In the genomic region with DNA sequence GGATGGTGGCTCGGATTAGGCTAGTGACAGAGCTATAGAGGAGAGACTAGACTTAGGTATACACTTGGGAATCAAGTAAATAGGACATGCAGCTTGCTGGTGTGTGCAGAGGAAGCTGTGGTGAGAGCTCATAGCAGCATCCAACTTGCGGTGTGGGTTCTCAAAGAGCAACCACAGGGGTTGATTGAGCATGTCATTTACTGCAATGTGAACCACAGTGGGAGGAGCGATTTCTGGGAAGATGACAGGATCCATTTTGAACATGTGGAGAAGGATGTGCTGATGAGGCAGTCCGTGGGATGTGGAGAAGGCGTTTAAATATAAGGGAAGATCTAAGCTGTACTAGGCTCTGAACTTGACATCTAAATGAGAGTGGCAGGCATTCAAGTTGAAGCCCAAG, we compare ENCODE assay signal across 22 mouse cellular contexts.
A peak's percentile ranks its signal among the peaks of the same experiment; 100 is the strongest.
DNase-seq lines count a peak whose midpoint lies in the region; ATAC-seq and TF ChIP-seq lines count a peak whose summit lies in the region.
"Had no signal": no experiment of that assay in that cellular context is flagged by ENCODE, and none has a peak within 500 bp of the region (broad histone marks: within the 10 kb centered on the region; RNA-seq: fewer than 3 reads in every experiment).

No protein-coding gene starts in this region.

- H3K27ac ChIP-seq in intestine, postnatal 0 days (ENCODE audit: low read depth, low read length): no peak overlapping the region
- H3K27ac ChIP-seq: heart, adult 2 months; heart, embryonic 15.5 days; hindbrain, postnatal 0 days; layer of hippocampus, adult 2 months; limb, embryonic 15.5 days had no signal

- no peak for TF ChIP-seq CTCF in intestine, postnatal 0 days (IDR thresholded peaks at IDR 0.05; ENCODE audit: low read depth)

- no peaks in the 10 kb centered on the region for H3K4me1 ChIP-seq in intestine, postnatal 0 days (replicated peaks; ENCODE audit: control insufficient read depth, insufficient read depth, low read length)
- H3K4me1 ChIP-seq: heart, embryonic 15.5 days; limb, embryonic 15.5 days had no signal

- peak; percentile 90 to 91 for ATAC-seq in hematopoietic stem cell, adult 5-6 weeks (replicated peaks in 1 of 2; ENCODE audit: insufficient read depth in 1 of 2, low FRiP score in 2 of 2, low TSS enrichment in 1 of 2, low read depth in 1 of 2, poor library complexity in 2 of 2, severe bottlenecking in 2 of 2)
- ATAC-seq in intestine, postnatal 0 days: no peak
- ATAC-seq: hindbrain, postnatal 0 days; lung, postnatal 0 days; Patski had no signal

- no peaks in the 10 kb centered on the region for H3K27me3 ChIP-seq in intestine, postnatal 0 days (replicated peaks; ENCODE audit: control insufficient read depth, insufficient read depth, low read length)
- H3K27me3 ChIP-seq: heart, embryonic 15.5 days; limb, embryonic 15.5 days; Patski had no signal

- DNase-seq in thymus, postnatal 0 days (ENCODE audit: low spot score): peak; percentile 17
- no peak for DNase-seq in thymus, postnatal 14 days
- DNase-seq in c-Kit-positive CD71-negative TER-119-negative erythroid progenitor cells, embryonic 14.5 days (ENCODE audit: low read depth): peak; percentile 9
- peak; percentile 4 for DNase-seq in naive thymus-derived CD4-positive, alpha-beta T cell, adult 2 months (ENCODE audit: low read depth)
- DNase-seq in embryo, embryonic 10 days (ENCODE audit: low spot score): no peak
- no peak for DNase-seq in right cerebral cortex, postnatal 36 days (ENCODE audit: low spot score in 2 of 2)
- DNase-seq: adrenal gland, postnatal 25 days; B cell, adult 2 months; cerebellum, adult 2 months; cerebellum, postnatal 36 days; heart, adult 2 months; heart, postnatal 4 days; kidney, adult 2 months; kidney, postnatal 14 days had no signal

- WGBS in intestine, postnatal 0 days: 89% methylated on average over 5 of the region's 5 CpGs

- no peak overlapping the region for H3K9ac ChIP-seq in intestine, postnatal 0 days (ENCODE audit: low read depth, low read length)
- H3K9ac ChIP-seq: heart, embryonic 15.5 days; limb, embryonic 15.5 days had no signal

- no peak overlapping the region for H3K4me2 ChIP-seq in intestine, postnatal 0 days (replicated peaks; ENCODE audit: low read depth)
- H3K4me2 ChIP-seq: heart, embryonic 15.5 days; limb, embryonic 15.5 days had no signal

- H3K36me3 ChIP-seq in intestine, postnatal 0 days (ENCODE audit: control insufficient read depth, insufficient read depth): no peaks in the 10 kb centered on the region
- H3K36me3 ChIP-seq: heart, embryonic 15.5 days; limb, embryonic 15.5 days had no signal

- H3K9me3 ChIP-seq in intestine, postnatal 0 days (ENCODE audit: control insufficient read depth): no peaks in the 10 kb centered on the region
- H3K9me3 ChIP-seq: heart, embryonic 15.5 days; limb, embryonic 15.5 days had no signal

- no peak overlapping the region for H3K4me3 ChIP-seq in intestine, postnatal 0 days (ENCODE audit: low read depth, low read length)
- H3K4me3 ChIP-seq: heart, adult 2 months; heart, embryonic 15.5 days; layer of hippocampus, adult 2 months; limb, embryonic 15.5 days had no signal

Comparison
In these comparisons a context has a peak if more than half of its experiments do, and no peak if none do; other contexts are left out.
1. DNase-seq: peak in thymus, postnatal 0 days (single experiment), c-Kit-positive CD71-negative TER-119-negative erythroid progenitor cells, embryonic 14.5 days (single experiment) and naive thymus-derived CD4-positive, alpha-beta T cell, adult 2 months (single experiment); none in thymus, postnatal 14 days (single experiment), embryo, embryonic 10 days (single experiment) and right cerebral cortex, postnatal 36 days (0 of 2).